Mouse (Mus musculus) urinary bladder, adult 18-20 months (tissue): ENCODE results near the gene Fam114a1.

Experiments used
- DNase-seq, 2 experiments: peaks; one replicate each; pipeline ENCODE4 v3.0.0; 2022; ENCODE audit warnings: low spot score in 2 of 2, mixed read lengths in 2 of 2

The Fam114a1 gene

DNA sequence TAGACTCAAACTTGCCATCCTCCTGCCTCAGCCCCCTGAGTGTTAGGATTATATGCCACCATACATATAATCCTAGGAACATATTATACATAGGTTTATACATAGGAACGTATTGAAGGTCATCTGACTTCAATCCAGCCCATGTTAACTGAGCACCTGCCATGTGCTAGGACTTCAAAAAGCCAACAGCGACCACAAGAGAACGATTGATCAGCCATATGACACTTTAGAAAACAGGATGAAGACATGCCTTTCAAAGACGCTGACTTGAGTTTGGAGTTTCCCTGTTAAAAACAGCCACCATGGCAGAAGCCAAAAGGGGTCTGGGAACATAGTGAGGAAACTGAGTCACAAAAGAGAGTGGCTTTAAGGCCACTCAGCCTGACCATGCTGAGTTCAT is 35.4 kb downstream of the Fam114a1 start:
- DNase-seq, result no peak

DNA sequence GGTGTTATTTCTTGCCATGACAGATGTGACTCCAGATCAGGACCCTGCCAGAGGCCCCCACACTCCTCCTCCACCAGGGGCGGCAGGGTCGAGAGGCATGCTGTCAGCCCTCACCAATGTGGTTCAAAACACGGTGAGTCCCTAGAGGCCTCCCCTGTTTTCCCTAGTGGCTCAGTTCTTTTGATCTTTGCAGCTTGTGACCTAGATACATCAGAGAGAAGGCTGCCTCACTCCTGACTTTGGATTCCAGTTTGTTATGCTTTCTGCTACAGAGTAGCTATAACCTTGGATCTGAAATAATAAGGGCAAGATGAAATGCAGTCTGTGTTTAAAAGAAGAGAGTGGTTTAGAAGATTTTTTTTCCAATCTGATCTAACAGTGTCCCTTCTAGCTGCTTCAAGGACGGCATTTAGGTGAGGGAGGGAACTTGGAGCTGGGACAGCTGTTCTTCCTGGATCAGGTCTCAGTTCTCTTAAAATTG is 36.2 kb downstream of the Fam114a1 start:
- DNase-seq, result no peak

DNA sequence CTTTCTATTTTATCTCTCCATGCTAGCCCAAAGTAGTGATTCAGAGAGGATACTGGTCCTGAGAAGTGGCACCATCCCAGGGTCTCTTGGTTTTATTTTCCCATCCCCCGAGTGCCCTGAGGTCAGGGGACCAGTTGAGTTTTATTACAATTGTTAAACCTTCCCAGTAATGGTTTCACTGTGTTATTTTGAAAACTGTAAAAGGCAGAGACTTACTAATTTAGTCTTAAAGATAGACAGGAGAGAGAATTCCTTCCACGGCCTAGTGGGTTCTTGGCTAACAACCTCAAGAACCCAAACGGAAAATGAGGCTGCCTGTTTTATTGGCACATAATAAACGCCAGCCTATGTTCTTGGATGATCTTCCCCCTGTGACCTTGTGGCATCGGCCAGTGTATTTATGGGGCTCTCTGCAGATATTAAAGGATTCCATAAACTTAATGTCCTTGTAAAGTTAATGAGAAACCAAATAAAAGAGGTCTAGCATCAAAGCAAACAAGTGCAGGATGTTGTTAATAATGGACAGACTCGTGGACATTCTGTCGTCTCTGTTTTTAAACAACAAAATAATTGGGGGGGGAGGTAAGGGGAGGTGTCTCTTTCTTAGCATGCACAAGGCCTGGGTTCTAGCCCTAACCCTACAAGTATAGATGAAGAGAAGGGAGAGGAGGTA is 42.2 kb downstream of the Fam114a1 start:
- DNase-seq, result no peak

DNA sequence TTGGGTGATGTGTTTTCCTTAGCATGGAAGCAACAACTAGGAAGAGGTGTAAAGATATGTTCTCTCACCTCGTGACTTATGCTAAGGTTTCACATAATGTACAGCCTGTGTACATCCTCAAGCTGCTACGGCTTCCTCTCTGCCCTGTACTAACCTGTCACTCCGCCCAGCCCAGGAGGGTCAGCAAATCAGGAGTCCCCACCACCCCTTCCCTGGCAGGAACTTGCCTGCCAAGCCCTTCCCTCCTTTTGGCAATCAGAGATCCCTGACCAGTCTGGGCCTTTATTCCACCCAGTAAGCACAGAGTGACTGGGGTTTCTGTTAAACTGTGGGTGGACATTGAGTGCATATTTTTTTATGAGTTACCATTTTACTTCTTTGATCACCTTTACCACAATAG is 45.6 kb downstream of the Fam114a1 start:
- no peak for DNase-seq

DNA sequence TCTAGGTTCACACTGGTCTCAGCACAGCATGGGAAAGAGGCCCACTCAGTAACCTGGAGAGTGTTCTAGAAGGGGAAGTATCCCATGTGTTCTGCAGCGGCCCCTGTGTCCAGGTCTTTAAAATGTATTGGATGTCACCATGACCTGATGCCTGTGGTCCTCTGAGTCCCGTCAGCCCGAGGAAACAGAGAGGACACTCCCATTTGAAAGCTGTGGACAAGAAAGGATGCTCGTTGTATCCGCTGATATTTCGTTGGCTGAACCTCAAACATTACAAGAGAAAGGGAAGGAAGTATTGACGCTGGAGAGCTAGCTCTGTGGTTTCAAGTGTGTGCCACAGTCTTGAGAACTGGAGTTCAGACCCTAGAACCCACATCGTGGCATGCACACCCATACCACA is 49.2 kb downstream of the Fam114a1 start:
- no peak for DNase-seq

DNA sequence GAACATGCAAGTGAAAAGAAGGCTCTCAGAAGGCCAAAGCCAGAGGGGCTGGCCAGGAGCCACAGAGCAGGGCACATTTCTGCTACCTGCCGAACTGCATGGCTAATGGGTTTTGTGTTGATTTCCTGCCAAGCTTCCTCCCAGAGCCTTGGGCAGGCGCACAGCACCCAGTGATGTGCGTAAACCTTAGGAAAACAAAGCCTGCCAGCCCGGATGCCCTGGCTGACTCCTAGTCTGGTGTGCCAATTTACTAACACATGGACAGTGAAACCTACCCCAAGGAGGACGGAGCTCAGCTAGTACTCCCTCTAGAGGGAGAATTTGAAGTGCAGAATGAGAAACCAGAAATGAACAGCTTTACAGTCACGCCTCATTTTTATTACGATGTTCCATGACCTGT is 50.0 kb downstream of the Fam114a1 start:
- no peak for DNase-seq

DNA sequence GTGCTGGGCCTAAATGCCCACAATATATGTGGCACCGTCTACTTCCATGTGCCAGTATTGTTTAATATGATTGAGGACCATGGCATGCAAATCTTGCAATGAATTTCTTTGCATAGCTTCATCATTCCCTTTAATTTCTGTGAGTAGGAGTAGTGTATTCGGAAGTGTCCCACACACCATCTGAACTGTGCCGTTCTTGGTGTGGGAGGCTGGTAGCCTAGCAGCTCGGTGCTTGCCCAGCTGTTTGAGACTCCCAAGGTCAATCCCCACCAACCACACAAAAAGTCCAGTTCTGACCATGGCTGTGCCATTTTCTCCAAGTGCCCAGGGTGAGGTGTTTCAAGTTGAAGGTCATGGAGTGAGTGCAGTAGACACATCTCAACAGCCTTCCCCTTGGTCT is 52.1 kb downstream of the Fam114a1 start:
- DNase-seq, result no peak

DNA sequence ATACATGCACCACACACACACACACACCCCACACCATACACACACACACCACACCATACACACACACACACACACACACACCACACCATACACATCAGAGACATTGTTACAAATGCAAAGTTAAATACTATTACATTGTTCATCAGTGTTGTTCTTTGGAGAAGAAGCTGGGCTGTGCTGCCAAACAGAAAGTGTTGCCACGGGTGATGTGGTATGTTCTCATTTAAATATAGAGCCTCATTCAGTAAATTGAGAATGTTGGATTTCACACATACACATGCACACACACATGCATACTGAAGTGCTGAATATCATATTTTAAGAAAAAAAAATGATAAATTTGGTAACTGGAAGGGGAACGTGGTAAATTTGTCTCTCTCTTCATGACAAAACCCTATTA is 54.8 kb downstream of the Fam114a1 start:
- DNase-seq, result no peak

DNA sequence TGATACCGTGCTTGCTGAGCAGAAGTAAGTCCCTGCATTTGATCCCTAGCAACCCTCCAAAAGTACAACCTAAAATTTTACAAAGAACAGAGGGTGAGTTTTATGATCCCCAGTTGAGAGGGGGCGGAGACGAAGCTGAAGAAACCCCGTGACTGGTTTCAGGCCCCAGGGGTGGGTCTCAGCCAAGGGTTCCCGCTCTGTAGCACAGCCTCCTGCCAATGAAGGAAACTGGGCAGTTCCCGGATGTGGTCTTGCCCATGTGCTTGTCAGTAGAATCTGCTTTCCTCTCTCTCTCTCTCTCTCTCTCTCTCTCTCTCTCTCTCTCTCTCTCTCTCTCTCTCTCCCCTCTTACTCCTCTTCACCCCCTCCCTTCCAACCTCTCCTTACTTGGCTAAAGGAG is 56.0 kb downstream of the Fam114a1 start:
- no peak for DNase-seq

DNA sequence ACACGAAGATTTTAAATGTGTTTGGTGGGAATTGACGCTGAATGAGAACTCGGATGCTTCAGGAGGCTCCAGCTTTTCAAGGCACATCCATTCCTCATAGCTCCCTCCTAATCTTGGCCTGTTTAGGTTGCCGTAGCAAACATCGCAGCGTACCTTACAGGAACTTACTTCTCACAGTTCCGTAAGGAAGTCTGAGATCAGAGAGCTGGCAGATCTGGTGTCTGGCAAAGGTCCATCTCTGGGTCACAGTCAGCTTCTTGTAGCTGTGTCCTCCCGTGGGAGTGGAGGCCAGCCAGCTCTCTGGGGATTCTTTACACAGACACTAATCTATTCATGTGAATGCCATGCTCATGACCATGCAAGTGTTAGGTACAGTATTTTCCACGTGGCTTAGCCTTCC is 56.9 kb downstream of the Fam114a1 start:
- no peak for DNase-seq

DNA sequence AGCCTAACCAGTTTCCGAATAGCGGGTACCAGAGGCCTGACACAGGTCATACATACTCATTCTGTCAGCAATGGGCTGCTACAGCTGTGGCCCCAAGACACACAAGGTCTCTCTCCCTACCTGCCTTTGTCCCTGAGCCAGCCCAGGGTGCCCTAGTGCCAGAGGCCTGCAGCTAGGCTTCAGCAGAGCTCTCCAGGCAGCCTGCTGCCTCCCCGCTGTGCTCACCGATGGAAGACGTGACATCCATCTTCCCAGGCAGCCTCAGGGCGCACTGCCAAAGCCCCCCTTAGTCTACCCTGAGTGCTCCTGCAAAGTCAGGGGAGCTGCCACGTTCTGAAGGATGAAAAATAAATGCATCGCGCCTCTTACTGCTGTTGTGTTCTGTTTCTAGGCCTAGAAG is 58.1 kb downstream of the Fam114a1 start:
- DNase-seq, result no peak

DNA sequence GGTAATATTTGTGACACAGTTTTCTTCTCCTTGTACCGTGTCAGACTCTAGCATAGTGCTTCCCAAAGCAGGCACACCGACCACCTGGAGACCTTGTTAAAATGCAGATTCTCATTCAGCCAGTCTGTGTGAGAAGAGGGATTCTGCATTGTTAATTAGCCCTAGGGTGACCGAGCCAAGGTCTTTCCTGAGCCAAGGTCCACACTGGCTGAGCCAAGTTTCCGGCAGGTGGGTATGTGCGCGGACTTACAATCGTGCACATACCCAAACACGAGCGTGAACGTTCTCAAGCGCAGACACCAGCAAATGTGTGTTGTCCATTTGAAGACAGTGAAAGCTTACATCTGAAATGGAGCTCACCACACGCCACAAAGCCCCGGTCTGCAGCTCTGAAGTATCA is 66.7 kb downstream of the Fam114a1 start:
- no peak for DNase-seq

DNA sequence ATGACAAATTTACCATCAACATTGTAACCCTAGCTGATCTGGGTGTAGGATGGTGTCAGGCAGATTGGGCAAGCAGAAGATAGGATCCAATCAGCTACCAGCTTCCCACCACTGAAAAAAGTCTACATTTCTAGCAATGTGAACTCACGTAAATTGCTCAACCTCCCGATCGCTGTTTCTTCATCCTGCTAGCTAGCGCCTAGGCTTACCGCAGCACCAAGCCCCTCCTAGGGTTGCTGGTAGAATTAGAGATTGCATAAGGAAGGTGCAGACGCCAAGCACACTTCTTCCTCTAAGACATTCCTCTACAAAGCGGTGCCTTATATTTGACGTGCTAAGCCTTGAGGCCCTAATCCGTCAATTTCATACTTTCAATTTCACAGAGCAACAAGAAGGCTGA is 68.4 kb downstream of the Fam114a1 start:
- DNase-seq, result no peak

DNA sequence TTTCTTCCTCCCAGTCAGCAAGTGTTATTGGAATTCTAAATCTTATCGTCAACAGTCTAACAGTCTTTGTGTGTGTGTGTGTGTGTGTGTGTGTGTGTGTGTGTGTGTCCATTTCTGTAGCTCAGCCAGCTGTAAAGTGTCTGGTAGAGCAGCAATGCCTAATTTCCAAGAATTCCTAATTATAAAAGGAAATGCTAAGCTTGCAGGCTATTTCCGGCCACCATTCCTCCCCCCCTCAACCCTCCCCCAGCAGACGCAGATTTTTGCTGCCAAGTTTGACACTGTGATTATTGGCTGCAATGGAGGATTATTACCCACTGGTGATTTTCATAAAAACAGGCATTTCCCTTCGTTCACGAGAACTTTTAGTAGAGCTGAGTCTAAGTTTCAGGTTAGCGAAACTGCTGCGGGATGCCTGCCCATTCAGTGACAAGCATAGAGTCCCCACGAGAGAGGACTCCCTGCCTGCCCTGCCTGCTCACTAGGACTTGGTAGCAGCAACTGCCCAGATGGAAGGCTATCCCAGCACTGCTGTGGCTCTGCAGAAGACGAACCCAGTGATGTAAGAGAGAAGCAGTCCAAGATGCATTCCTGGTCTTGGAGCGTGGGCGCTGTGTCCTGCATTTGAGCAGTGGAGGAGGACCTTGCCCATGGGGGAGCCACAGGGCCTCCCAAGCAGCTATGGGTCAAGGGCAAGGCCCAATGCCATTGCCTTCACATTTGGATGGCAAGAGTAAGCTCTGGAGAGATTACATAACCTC is 69.1 kb downstream of the Fam114a1 start:
- no peak for DNase-seq

DNA sequence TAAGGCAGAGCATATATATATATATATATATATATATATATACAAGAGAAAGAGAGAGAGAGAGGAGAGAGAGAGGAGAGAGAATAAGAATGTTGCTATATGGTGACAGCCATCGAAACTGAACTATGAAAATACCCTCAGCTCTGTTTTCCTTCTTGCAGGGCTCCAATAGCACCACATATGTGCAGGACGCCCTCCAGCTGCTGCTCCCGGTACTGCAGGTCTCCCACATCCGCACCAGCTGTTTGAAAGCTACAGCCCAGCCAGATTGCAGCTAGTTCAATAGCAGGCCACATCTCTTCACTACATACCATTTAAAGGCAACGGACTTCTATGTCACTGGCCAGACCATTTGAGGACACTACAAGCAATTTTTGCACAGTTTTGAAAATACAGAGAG is 70.6 kb downstream of the Fam114a1 start:
- DNase-seq, result no peak

DNA sequence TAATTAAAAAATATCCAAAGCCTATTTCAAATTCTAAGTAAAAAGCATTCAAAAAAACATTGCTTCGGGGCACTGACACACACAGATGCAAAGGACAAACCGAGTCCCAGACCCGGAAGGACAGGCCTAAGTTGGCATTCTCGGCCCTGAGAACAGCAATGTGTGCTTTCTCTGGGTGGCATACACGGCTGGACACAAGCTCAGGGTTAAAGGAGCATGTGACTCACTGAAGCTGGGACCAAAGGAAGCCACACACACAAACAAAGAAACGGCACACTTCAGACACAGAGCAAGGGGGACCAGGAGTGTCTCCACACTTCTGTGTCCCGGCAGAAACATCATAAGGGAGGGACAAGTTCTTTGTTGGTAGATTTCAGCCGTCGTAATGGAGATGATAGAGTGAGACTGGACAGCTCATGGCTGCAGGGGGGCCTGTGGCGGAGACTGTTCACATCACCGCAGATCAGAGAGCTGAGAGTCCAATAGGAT is 73.6 kb downstream of the Fam114a1 start:
- no peak for DNase-seq

DNA sequence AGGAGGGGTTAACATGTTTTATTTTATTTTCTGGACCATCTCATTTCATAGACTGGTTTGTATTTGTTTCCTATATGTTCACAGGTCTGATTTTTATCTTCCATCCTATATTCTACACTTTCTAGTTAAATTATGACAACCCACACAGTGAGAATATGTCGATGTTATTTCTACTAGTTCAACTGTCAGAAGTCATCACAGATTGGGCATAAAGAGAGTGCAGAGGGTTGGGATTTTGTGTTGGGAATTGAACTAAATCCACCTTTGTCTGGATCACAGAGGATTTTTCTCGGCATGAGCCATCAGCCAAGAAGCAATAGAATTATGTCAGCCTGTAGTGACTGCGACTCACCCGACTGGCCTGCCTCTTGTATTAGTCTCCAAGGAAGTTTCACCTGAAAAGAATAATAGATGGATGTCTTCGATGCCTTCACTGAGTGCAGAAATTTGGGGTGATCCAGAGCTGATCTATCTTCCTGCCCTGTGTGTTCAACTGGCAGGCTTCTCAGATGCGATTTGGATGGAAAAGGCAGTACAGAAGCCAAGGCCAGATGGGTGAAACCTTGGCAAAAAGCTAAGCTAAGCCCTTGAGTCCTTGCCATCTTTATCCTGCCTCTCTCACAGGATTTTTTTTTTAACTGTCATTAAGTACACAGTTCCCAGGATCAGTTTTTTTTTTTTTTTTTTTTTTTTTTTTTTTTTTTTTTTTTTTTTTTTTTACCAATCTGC is 75.9 kb downstream of the Fam114a1 start:
- DNase-seq, result no peak

DNA sequence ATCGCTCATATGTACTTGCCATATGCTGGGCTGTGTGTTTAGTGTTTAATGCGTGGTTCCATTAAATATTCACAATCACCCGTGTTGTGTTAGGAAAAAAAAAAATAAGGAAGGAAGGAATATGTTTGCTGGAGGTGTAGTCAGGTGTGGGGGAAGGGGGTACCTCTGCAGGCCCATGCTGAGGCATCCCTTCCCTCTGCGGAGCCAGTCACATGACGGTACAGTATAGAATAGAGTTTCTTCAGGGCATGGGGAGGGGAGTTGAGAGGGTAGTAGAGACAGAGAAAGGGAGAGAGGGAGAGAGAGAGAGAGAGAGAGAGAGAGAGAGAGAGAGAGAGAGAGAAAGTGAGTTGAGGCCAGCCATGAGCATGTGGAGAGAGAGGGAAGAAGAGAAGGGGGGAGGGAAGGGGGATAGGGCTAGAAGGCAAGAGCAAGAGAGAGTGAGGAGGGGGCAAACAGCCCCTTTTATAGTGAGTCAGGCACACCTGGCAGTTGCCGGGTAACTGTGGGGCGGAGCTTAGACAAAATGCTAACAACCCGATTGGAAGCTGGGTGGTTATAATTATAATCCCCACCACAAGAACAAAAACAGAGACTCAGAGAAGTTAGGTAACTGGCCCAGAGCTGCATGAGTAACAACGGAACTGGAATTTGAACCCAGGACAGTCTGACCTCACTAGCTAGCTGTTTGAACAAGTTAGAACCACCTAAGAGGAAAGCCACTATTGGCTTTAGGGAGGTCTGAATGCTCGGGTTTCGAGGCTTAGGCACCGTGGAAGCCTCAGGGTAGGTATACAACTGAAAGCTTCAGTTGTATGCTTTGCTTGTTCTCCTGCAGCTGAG is 76.8 kb downstream of the Fam114a1 start:
- no peak for DNase-seq

DNA sequence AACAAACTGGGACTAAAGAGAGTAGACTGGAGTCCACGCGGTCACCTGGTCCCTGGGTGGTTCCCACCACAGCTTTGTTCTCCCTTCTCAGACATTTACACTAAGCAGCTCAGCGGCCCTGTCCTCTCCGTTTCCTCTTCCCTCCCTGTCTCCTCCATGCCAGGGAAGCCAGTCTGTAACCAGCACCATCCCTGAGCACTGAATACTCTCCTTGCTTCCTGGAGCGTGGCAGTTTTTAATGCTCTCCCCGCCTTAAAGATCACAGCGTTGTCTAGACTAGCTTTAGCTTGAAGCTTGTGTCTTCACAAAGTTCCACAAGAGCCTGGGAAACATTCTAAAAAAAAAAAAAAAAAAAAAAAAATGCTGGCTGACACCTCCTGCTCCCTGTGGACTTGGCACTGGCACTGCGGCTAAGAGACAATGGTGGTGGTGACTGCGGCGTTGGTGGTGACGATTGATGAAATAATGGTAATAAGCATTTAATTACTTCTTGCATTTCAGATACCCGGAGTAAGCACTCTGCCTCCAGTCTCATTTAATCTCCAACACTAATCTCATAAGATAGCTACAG is 77.5 kb downstream of the Fam114a1 start:
- DNase-seq, result no peak

DNA sequence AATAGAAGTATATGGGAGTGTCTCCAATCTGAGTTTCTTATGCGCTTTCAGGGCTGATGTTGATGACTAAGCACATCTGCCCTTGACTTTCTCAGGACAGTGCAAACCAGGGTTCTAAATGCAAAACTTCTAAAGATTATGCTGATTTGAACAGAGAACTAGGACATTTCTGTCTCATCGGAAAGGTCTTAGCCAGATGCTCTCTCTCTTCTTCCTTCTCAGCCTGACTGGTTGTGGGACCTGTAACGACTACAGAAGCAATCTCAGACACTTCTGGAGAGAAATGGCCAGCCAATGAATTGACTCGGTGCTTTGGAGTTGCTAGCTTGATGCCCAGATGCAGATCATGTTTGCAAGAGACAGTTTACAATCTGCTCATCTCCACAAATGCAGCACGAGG is 80.0 kb downstream of the Fam114a1 start:
- DNase-seq, result no peak

DNA sequence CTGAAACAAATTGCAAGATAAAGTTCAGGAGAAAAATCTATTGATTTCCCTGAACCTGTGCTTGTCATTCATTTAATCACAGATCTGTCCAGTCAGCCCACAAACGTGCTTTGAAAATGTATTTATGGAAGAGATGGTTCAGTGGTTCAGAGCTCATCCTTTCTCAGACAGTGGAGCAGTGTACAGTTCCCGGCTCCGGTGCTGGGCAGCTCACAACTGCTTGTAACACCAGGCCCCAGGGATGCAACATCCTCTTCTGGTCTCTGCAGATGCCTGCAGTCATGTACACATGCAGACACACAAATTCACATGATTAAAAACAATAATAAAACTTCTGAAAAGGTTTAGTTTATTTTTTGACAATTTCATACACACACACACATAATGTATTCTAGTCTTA is 81.6 kb downstream of the Fam114a1 start:
- no peak for DNase-seq
